Mouse (Mus musculus): ENCODE data around the gene Bdnf. TPM values are rescaled to one million over a fixed set of nuclear protein-coding genes. Genes with fewer than 3 reads are reported as not detected.

Gene Bdnf
- polyA plus RNA-seq, 1 experiment from 2014 or later: 3.6 TPM

DNA sequence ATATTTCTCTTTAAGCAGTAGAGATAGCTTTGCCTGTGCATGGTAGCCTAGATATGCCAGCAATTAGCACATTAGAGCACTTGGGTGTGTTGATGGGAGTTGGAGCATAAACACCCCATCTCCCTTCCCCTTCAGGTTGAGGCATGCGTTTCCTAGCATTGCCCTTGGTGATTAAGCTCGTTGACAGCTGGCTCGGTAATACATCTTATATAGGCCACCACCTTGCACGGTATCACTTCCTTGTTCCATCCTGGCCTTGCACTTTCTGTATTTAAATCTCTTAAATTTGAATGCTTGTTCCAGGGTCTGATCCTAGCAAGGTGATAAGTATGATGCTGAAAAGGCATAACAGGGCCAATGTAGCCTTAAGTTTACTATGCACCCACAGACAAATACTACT lies 74.3 kb downstream of the Bdnf start:
- 0 out of 2 replicates have a peak, but pooled peaks cover 2% of the 10 kb centered on the region for H3K4me1 ChIP-seq (replicated peaks)
- H3K4me2 ChIP-seq: no peak overlapping the region
- no peaks in the 10 kb centered on the region for H3K36me3 ChIP-seq
- H3K4me3 ChIP-seq: no peak overlapping the region
- H3K9ac ChIP-seq: no peak overlapping the region
- H3K9me3 ChIP-seq: no peaks in the 10 kb centered on the region
- ATAC-seq (ENCODE audit: low FRiP score): no peak
- H3K27me3 ChIP-seq: no peaks in the 10 kb centered on the region
- H3K27ac ChIP-seq: no peak overlapping the region
- WGBS: 95% methylated on average over 4 of the region's 4 CpGs

DNA sequence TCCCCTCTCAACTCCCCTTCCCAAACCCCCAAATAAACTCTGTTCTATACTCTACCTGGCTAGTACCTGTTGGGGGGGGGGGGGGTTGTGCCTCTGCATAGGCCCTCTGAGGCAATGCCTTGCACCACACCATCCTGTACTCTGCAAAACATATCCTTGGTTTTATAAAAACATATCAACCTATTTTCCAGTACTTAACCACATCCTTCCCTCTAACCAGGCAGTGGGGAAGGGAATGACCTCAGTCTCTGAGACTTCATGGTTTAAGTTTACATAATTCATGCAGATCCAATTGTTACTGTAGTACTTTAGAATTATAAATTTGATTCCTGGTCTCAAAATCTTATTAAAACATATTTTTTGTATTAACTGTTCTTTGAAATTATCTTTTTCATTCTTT lies 75.5 kb downstream of the Bdnf start:
- Histone ChIP-seq H3K36me3 (no peaks in the 10 kb centered on the region), H3K9ac (no peak overlapping the region), H3K4me1 (replicated peaks) (no peaks in the 10 kb centered on the region), H3K27me3 (no peaks in the 10 kb centered on the region), H3K9me3 (no peaks in the 10 kb centered on the region), H3K27ac (no peak overlapping the region), H3K4me2 (no peak overlapping the region), H3K4me3 (no peak overlapping the region)
- no peak for ATAC-seq (ENCODE audit: low FRiP score)

DNA sequence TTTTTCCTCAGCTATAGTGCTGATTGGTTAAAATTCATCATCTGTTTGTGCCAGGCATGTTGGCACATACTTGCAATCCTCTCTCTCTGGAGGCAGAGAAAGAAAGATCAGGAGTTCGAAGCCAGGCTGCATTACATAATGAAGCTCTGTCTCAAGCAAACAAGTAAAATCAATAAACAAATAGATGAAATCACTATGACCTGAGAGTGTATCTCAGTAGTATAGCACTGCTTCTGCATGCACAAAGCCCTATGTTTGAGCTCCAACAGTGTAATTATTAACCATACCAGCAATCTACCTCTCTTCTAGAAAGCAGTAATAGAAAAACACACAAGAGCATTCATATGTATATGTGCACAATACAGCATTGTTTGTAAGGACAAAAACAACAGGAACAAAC lies 76.0 kb downstream of the Bdnf start:
- no peak overlapping the region for H3K9ac ChIP-seq
- ATAC-seq (ENCODE audit: low FRiP score): no peak
- H3K4me3 ChIP-seq: no peak overlapping the region
- no peak overlapping the region for H3K4me2 ChIP-seq
- H3K27ac ChIP-seq: no peak overlapping the region
- no peaks in the 10 kb centered on the region for H3K36me3 ChIP-seq
- no peaks in the 10 kb centered on the region for H3K27me3 ChIP-seq
- H3K9me3 ChIP-seq: no peaks in the 10 kb centered on the region
- WGBS: 57% methylated on average over 1 of the region's 1 CpGs
- no peaks in the 10 kb centered on the region for H3K4me1 ChIP-seq (replicated peaks)

DNA sequence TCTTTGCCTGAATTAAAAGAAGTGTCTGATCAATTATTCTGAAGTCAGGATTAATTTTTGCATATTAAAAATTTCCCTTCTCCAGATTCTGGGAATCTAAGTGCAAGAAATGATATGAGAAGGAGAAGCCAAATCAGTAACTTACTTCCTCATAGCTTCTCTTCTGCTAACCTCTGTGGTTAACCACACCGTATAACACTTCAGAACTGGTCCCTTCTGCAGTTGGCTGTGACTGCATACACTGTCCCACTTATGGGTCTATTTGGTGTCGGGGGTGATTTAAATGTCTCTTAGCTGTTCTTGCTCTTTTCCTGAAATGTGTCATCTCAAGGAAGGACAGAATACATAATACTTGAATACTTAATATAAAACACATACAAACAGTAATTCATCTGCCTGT lies 81.8 kb downstream of the Bdnf start:
- Histone ChIP-seq H3K4me2 (no peak overlapping the region), H3K36me3 (no peaks in the 10 kb centered on the region), H3K9me3 (no peaks in the 10 kb centered on the region), H3K27ac (no peak overlapping the region), H3K4me1 (replicated peaks) (no peaks in the 10 kb centered on the region), H3K9ac (no peak overlapping the region), H3K27me3 (no peaks in the 10 kb centered on the region), H3K4me3 (no peak overlapping the region)
- no peak for ATAC-seq (ENCODE audit: low FRiP score)
- 99% methylated on average over 2 of the region's 2 CpGs for WGBS

DNA sequence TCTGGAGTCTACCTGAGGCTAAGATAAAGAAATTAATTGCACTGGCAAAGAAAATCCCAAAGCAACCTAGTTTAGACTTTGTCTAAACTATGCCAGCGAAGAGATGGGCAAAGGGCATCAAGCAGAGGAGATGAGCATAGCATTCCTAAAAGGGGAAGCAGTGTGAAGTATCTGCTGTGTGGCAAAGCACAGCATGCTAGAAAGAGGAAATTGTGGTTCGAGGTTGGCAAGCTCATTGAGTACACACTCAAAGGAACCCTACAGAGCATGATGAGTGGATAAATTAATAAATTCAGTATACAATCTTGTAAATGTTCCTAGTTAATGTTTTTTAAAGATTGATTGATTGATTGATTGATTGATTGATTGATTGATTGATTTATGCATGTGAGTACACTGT lies 92.3 kb downstream of the Bdnf start:
- H3K9ac ChIP-seq: no peak overlapping the region
- H3K4me3 ChIP-seq: no peak overlapping the region
- no peaks in the 10 kb centered on the region for H3K9me3 ChIP-seq
- no peaks in the 10 kb centered on the region for H3K27me3 ChIP-seq
- H3K4me2 ChIP-seq: no peak overlapping the region
- 92% methylated on average over 2 of the region's 2 CpGs for WGBS
- no peak for ATAC-seq (ENCODE audit: low FRiP score)
- no peaks in the 10 kb centered on the region for H3K36me3 ChIP-seq
- no peak overlapping the region for H3K27ac ChIP-seq
- no peaks in the 10 kb centered on the region for H3K4me1 ChIP-seq (replicated peaks)

DNA sequence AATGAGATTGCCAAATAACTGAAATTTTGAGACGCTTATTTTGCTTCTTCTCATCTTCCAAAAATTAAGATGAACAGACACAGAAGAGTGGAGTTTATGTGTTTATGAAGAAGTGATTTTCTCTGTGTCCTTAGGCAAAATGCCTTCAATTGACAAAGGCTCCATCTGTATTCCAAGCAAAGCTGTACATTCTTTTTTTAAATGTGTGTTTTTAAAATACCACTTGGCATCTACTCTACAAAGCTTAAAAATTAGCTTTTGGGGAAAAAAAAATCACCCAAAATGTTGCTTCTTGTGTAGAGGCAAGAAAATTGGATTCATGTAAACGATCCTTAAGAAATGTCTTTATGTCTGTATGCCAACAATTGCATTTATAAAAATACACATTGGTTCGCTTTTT lies 94.3 kb downstream of the Bdnf start:
- ATAC-seq (ENCODE audit: low FRiP score): no peak
- Histone ChIP-seq H3K36me3 (no peaks in the 10 kb centered on the region), H3K4me1 (replicated peaks) (no peaks in the 10 kb centered on the region), H3K27ac (no peak overlapping the region), H3K4me3 (no peak overlapping the region), H3K4me2 (no peak overlapping the region), H3K9me3 (no peaks in the 10 kb centered on the region), H3K9ac (no peak overlapping the region), H3K27me3 (no peaks in the 10 kb centered on the region)
- 91% methylated on average over 3 of the region's 3 CpGs for WGBS

DNA sequence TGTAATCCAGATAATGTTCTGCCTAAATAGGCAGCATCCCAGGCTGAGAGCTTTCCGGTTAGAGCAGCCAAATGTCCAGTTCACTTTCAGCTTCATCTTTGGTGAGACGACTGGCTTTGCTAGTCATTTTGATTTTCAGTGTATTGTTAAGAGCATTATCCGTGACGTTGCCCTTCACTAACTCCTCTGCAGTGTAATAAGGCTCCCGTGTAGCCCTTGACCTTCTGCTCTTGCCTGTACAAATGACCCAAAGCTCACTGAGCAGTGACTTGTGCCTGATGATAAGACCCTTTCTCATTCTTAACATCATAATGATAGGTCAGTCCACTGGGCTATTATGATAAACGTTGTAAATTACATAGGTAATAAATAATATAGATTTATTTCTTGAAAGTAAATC lies 101.9 kb downstream of the Bdnf start:
- Histone ChIP-seq H3K36me3 (no peaks in the 10 kb centered on the region), H3K27me3 (no peaks in the 10 kb centered on the region), H3K27ac (no peak overlapping the region), H3K4me2 (no peak overlapping the region), H3K4me3 (no peak overlapping the region), H3K4me1 (replicated peaks) (no peaks in the 10 kb centered on the region), H3K9ac (no peak overlapping the region), H3K9me3 (no peaks in the 10 kb centered on the region)
- 51% methylated on average over 6 of the region's 6 CpGs for WGBS
- ATAC-seq (ENCODE audit: low FRiP score): no peak

Other genes starting within 250 kb of the Bdnf start
- 176 and 180 TPM in 2 replicates for gene Lin7c, start 216.2 kb downstream of the Bdnf start, polyA plus RNA-seq (2015; fragmentation: Nextera tagmentation; extraction: Ambion mirVana)
- 9.5 and 10.5 TPM in 2 replicates for gene Lgr4, start 242.9 kb downstream of the Bdnf start, polyA plus RNA-seq (2015; fragmentation: Nextera tagmentation; extraction: Ambion mirVana)

All from hindbrain, embryonic 13.5 days (tissue).